Mouse (Mus musculus): ENCODE measurements at regions not wholly inside any gene's neighbourhood (a gene's known extent, or its start where the extent isn't known, plus 50 kb on each side); places are given as distances from the start of the nearest gene placed in this dataset.
A peak's percentile ranks its signal among the peaks of the same experiment; 100 is the strongest.
"Not testable (repeated sequence)": the region's sequence is repeated elsewhere in the genome, so short reads cannot be mapped to it uniquely, and the experiment has no call there.

DNA sequence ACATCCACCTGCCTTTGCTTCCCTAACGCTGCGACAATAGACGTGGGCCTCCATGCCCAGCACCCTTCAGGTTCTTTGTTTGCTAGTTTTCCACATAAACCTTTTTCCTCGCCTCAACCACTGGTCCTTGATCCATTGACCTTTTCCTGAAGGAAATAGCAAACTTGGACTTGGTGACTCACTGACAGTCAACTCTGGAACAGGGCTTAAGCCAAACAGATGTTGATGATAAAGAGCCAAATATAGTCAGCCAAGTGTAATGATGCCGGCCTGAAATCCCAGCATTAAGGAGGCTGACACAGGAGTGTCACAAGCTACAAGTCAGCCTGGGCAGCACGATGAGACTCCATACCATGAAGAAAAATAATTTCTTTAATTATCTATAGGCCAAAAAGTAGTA, 62.9 kb upstream of the Thoc2 start:
- DNase-seq (ENCODE audit: low read depth, low spot score) = peak; percentile 32

DNA sequence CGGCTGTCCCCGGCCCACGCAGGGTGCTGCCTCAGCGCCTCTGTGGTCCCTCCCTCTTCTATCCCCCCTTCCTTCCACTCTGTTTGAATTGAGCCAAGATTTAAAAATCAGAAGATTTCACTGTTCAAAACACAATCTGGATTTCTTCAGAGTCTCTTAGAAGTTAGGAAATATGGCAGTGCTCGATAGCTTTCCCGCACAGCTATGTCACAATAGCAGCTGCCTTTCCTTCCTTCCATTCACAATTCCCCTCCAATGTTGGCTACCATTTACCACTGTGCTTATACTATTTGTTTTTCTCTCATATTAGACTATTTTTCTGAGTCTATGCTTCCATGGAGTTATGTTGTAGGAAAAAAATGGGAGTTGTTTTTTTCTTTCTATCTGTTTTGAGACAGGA, 63.7 kb upstream of the Xiap start:
- no peak for DNase-seq (ENCODE audit: low read depth, low spot score)

DNA sequence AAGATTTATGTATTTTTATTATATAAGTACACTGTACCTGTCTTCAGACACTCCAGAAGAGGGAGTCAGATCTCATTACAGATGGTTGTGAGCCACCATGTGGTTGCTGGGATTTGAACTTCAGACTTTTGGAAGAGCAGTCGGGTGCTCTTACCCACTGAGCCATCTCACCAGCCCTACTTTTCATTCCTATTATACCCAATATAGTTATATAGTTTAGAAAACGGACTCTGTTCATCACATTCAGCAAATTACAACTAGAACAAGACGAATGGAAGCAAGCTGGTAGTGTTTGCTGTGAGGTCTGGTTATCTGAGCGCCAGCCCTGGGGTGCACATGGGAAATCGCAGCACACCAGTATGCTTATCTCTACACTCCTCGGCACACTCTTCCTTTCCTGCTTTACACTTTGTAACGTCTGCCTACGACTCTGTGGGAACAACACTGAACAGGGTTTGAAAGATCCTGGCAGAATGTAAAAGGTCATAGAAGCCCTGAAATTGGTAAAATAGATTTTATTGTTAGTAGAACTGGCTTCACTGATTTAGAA, 58.8 kb upstream of the Xiap start:
- not testable (repeated sequence) for DNase-seq (ENCODE audit: low read depth, low spot score)

DNA sequence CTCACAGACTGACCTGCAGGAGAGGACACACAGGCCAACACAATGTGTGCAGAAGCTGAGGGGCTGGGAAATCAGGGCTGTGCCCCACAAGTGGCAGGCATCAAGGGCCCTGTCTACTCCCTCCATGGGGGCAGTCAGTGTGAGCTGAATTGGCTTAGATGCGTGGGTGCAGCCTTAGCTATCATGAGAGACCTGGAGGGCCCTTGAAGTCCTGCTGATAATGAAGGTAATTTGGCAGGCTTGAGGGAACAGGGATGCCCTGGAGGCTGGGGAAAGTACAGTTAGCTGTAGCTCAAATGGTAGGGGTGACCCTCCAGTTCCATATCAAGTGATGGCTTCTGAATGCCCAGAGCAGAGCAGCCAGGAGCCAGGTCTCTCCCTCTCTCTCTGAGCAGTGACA, 53.9 kb upstream of the Xiap start:
- DNase-seq (ENCODE audit: low read depth, low spot score) = not testable (repeated sequence)

DNA sequence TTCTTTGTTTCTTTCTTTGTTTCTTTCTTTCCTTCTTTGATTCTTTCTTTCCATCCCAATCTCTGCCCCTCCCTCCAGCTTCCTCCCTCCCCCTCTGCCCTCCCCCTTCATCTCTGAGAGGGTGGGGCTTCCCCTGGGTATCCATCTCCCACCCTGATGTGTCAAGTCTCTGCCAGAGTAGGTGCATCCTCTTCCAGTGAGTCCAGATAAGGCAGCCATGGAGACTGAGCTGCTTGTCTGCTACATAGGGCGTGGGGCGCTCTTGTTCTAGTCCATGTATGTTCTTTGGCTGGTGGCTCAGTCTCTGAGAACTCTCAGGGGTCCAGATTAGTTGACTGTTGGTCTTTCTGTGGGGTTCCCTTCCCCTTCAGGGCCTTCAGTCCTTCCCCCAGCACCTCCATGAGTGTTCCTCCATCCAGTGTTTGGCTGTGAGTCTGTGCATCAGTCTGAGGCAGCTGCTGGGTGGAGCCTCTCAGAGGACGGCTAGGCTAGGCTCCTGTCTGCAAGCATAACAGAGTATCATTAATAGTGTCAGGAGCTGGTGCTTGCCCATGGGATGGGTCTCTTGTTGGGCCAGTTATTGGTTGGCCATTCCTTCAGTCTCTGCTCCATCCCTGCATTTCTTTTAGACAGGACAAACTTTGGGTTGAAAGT, 52.8 kb upstream of the Xiap start:
- not testable (repeated sequence) for DNase-seq (ENCODE audit: low read depth, low spot score)
